Mouse (Mus musculus) left cerebral cortex, postnatal 36 days (tissue): ENCODE results near the gene Kirrel3. TPM values are rescaled to one million over a fixed set of nuclear protein-coding genes. Genes with fewer than 3 reads are reported as not detected.

ENCODE experiments used
- DNase-seq, 2 experiments: peaks; one replicate each; pipeline ENCODE4 v3.0.0; 2021 to 2022; ENCODE audit warnings: low spot score in 2 of 2, mixed read lengths in 1 of 2
- intact Hi-C: fragments of 180-260 bp; cut with DNase I; formaldehyde crosslinking; loops from one replicate; pipeline ENCODE4 v1.15.1; 2025
- total RNA-seq, 2 experiments: library from RNA; stranded (reverse); gene quantifications; 2 replicates each; pipeline ENCODE4 v1.2.3; 2021

The Kirrel3 gene
- total RNA-seq, 2 experiments from 2014 or later = 61.2 to 65.2 TPM

DNA sequence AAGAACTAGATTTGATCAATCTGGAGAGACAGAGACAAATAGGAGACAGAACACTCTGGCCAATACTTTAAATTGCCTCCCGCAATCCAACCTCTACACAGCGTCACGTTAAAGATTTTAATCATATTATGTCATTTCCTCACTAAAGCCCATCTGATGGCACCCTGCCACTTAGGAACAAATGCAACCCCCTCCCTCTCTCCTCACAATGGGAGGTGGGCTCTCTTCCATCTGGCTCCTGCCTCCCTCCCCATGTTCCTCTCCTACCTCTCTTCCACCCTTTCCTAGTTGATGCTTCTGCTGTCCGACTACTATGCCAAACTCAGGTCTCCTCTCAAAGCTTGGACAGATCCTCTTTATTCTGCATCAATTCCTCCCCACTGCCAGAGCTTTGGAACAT, 365.4 kb downstream of the Kirrel3 start:
- no peak for DNase-seq
- intact Hi-C loops = no loop called here

DNA sequence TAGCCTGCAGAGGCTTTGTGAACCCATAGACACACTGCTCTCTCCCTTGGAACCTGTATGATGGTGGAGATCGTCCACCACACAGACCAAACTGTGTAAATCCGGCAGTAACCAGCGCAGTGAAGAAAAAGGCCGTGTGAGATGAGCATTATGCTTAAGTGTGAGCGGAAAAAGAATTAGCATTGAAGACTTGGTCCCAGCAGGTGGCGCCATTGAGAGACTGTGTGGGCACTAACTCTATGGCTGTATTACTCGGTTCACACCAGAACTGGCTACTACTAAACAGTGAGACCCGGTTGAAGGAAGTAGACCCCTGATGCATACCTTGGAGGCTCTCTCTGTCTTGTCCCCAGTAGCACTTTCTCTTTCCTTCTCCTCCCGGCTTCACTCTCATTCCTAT, 371.9 kb downstream of the Kirrel3 start:
- intact Hi-C loops = no loop called here
- no peak for DNase-seq

GRCm38 (mm10) chr9:34858071-34858470, 372.4 kb downstream of the Kirrel3 start:
- intact Hi-C loops = no loop called here
- no peak for DNase-seq

GRCm38 (mm10) chr9:34860934-34861333, 375.2 kb downstream of the Kirrel3 start:
- intact Hi-C loops = loop anchor here (10.0 kb wide), 1 partner anchor 366 kb away; no protein-coding TSS in a partner anchor
- DNase-seq = no peak

DNA sequence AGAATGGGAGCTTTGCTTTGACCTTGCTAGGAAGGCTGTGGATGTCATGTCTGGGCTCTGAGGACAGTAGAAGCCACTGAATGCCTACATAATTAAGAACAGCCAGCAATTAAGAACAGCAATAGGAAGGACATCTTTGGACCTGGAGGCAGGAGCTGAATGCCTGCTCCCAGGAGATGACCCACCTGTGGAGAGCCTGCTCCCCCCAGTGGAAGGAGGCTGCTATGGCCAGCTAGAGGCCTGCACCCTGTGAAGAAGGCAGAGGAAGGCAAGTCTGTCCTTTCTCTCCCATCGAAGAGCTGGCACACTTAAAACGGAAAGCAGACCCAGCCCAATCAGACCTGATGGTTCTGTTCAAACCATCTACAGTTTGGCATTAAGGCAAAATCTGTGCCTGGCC, 376.1 kb downstream of the Kirrel3 start:
- intact Hi-C loops = loop anchor here (10.0 kb wide), 1 partner anchor 367 kb away; no protein-coding TSS in a partner anchor
- DNase-seq = peak; percentile 49 to 61

DNA sequence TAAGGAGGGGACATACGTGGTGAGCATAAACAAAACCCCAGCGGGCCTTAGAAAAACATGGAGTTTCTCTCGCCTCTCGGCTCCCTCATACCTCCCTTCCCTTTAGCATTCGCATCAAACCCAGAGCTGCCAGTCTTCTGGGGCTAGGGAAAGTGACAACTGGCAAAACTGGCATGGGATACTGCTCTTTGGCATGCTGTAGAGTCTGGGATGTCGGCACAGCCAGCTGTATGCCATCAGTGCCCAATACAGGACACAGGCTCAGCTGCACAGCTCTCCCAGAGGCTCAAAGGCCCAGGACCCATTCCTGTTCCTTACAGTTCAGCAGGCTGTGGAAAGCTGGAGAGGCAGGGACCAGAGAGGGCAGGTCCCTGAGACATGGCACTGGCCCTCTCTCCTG, 379.9 kb downstream of the Kirrel3 start:
- DNase-seq = no peak
- intact Hi-C loops = loop anchor here (10.0 kb wide), 1 partner anchor 371 kb away; no protein-coding TSS in a partner anchor

- intact Hi-C loops = no loop called here
Measured at GRCm38 (mm10) chr9:34871316-34871966, 385.7 kb downstream of the Kirrel3 start.

DNA sequence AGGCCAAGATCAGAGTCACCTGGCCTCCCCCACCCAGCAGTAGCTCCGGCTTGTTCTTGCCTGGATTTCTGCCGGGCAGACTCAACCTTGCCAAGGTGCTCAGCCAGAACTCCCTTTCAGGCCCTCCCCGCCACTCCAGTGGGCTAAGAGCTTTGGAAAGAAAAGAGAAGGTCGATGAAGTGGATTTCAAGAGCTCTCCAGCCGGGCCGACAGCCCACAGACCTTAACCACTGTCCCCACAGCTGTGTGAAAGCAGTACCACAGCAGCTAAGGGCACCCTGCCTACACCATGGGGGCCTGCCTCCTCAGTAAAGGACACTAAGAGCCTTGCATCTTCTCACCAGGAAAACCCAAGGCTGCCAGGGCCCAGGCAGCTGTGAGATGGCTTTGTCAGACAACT, 389.5 kb downstream of the Kirrel3 start:
- DNase-seq = no peak
- intact Hi-C loops = no loop called here

More at GRCm38 (mm10) chr9:34871316-34871966, 385.7 kb downstream of the Kirrel3 start:
- DNase-seq = no peak

- DNase-seq = no peak
- intact Hi-C loops = no loop called here
Measured at GRCm38 (mm10) chr9:34877186-34877585, 391.5 kb downstream of the Kirrel3 start.

DNA sequence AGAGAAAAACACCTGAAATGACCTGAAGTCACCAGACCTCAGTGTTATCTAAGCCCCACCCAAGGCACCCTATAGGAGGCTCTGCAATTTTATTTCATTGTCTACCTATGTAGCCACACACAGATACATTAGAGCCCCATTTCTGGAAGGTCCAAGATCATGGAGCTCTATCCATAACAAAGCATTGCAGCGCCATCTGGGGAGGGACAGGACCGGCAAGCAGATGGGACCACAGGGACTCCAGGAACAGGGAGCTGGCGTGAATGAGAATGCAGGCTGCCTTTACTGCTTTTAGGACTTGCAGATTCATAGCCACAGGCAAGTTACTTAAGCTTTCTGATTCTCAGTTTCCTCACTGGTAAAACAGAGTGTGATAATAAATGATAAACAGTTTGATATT, 392.1 kb downstream of the Kirrel3 start:
- DNase-seq = no peak
- intact Hi-C loops = no loop called here

- intact Hi-C loops = no loop called here
- no peak for DNase-seq
Measured at GRCm38 (mm10) chr9:34881750-34882149, 396.1 kb downstream of the Kirrel3 start.

DNA sequence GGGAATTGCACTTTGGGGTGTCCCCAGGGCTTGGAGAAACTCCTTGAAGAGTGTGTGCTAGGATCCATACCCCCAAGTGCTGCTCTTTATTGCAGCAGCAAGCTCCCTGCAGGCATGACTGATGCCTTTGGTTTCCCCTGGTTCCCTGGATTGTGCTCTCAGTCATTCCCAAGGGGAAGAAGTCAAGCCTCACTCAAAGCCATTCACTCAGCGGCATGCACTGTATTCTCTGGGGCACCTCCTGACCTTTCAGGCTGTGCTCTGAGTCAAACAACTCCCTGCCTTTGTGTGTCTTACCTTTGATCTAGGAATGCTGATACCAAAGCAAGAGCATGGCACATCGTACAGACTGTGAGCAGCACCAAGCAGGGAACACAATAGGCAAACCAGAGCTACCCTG, 396.5 kb downstream of the Kirrel3 start:
- DNase-seq = no peak
- intact Hi-C loops = no loop called here

GRCm38 (mm10) chr9:34883122-34883521, 397.4 kb downstream of the Kirrel3 start:
- no peak for DNase-seq
- intact Hi-C loops = no loop called here

DNA sequence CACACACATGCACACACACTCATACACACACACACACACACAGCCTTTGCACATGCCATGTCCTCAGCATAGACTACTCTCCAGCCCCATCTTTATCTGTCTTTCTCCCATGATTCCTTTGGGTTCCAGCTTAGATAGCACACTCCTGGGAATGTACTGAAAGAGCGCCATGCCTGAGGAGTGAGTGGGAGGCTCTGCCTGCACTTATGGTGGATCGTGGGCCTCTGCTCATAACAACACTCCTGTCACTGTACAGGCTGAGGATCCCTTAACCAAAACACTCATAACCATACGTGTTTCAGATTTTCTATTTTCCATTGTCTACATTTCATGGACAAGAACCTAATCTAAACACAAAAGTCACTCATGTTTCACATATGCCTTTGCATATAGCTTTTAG, 398.6 kb downstream of the Kirrel3 start:
- intact Hi-C loops = no loop called here
- no peak for DNase-seq

DNA sequence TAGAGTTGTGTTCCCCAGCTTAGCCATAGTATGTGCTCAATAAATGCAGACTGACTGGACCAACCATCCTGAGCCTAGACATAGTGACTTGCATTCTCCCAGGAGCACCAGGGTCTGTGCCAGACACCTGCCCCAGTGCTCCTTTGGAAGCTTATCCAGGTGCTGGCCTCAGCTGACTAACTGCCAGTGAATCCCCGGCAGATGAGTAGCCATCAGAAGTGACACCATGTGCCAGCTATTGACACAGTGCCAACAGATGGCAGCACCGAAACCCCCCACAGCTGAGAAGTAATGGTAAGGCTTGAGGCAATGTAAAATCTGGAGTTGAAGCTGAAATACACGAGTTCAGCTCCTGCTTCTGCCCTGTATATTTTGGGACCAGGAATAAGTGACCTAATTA, 399.2 kb downstream of the Kirrel3 start:
- intact Hi-C loops = no loop called here
- DNase-seq = no peak

GRCm38 (mm10) chr9:34886746-34887145, 401.1 kb downstream of the Kirrel3 start:
- DNase-seq = no peak
- intact Hi-C loops = no loop called here

- intact Hi-C loops = no loop called here
- no peak for DNase-seq
Measured at GRCm38 (mm10) chr9:34887196-34887595, 401.5 kb downstream of the Kirrel3 start.

GRCm38 (mm10) chr9:34888298-34888697, 402.6 kb downstream of the Kirrel3 start:
- intact Hi-C loops = no loop called here
- no peak for DNase-seq

DNA sequence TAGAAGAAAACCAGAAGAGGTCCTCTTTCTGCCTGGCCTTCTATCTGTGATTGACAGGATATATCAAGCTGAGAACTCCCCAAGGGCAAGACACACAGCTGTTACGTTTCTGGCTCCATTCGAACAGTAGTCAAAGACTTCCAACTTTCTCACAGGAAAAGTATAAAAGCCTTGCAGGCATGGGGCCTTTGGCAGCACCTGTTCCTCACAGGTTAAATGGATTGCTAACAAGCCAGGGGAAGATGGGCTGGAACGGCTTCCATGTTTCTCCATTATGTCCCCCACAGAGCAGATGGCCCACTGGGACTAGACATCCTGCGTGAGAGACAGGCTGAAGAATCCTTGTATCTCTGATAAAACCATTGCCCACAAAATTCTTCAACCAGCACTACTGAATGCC, 415.5 kb downstream of the Kirrel3 start:
- intact Hi-C loops = no loop called here

DNA sequence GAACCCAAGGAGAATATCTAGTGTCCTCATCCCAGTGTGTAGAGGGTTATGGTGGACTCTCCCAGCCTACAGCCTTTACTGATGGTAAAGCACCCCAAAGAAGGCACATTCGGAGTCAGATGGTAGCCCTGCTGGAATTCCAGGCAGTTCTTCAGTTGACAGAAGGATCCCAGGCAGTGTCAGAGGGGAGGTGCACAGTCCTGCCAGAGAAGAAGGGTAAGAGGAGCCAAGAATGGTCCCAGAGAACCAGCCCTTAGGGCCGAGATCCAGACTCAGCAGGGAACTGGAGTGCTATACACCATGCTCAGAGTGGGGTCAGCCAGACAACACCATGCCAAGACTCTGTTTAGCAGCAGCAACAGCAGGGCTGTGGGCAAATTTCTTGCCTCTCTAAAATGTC, 416.2 kb downstream of the Kirrel3 start:
- no peak for DNase-seq
- intact Hi-C loops = no loop called here

More for the DNA sequence above, 415.5 kb downstream of the Kirrel3 start:
- no peak for DNase-seq

- intact Hi-C loops = no loop called here
Measured at GRCm38 (mm10) chr9:34905164-34905563, 419.5 kb downstream of the Kirrel3 start.

DNA sequence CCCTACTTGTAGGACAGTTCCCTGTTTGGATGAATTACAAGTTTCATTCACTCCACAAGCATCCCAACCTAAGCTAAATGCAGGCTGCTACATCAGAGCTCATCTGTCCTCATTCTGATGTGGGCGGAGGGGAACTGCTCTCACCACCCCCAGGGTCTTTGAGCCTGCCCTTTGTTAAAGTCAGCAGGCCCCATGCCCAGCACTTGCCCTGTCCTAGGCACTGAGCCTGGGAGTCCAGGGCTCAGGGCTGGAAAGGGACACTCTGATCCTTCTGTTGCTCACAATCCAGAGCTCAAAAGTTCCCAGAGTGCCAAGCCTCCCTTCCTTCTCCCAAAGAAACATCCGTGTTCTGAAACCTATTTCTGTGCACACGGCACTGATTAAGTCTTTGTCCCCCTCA, 422.3 kb downstream of the Kirrel3 start:
- intact Hi-C loops = no loop called here
- no peak for DNase-seq

More at GRCm38 (mm10) chr9:34905164-34905563, 419.5 kb downstream of the Kirrel3 start:
- no peak for DNase-seq
